Mouse (Mus musculus): ENCODE measurements at regions not wholly inside any gene's neighbourhood (a gene's known extent, or its start where the extent isn't known, plus 50 kb on each side); places are given as distances from the start of the nearest gene placed in this dataset.

- no peak overlapping the region for H3K4me3 ChIP-seq (ENCODE audit: low read depth, low read length)
- no peaks in the 10 kb centered on the region for H3K27me3 ChIP-seq (ENCODE audit: control insufficient read depth, insufficient read depth, low read length)
- H3K9ac ChIP-seq (replicated peaks; ENCODE audit: low read depth, low read length): no peak overlapping the region
- ATAC-seq (ENCODE audit: insufficient read depth, low read depth): no peak
- H3K27ac ChIP-seq (ENCODE audit: low read depth): no peak overlapping the region
- H3K4me1 ChIP-seq (ENCODE audit: control insufficient read depth, insufficient read depth): no peaks in the 10 kb centered on the region
- no peak overlapping the region for H3K4me2 ChIP-seq (ENCODE audit: low read depth, low read length)
- no peak for DNase-seq (ENCODE audit: low spot score)
- WGBS: 59% methylated on average over 2 of the region's 2 CpGs
- no peak for TF ChIP-seq CTCF (IDR thresholded peaks at IDR 0.05; ENCODE audit: low read depth)
- TF ChIP-seq EP300 (IDR thresholded peaks at IDR 0.05; ENCODE audit: low read depth): no peak
- H3K9me3 ChIP-seq (replicated peaks; ENCODE audit: control insufficient read depth, low read length): no peaks in the 10 kb centered on the region
- H3K36me3 ChIP-seq (replicated peaks; ENCODE audit: control insufficient read depth, insufficient read depth, low read length): no peaks in the 10 kb centered on the region
These were observed 55.7 kb upstream of the Ctsc start for GRCm38 (mm10) chr7:88222141-88222540.

GRCm38 (mm10) chr7:88225800-88226199 is 52.1 kb upstream of the Ctsc start:
- ATAC-seq (ENCODE audit: insufficient read depth, low read depth): no peak
- Histone ChIP-seq H3K36me3 (replicated peaks; ENCODE audit: control insufficient read depth, insufficient read depth, low read length) (no peaks in the 10 kb centered on the region), H3K4me2 (ENCODE audit: low read depth, low read length) (no peak overlapping the region), H3K9ac (replicated peaks; ENCODE audit: low read depth, low read length) (no peak overlapping the region), H3K27me3 (ENCODE audit: control insufficient read depth, insufficient read depth, low read length) (no peaks in the 10 kb centered on the region), H3K4me1 (ENCODE audit: control insufficient read depth, insufficient read depth) (no peaks in the 10 kb centered on the region), H3K27ac (ENCODE audit: low read depth) (no peak overlapping the region), H3K4me3 (ENCODE audit: low read depth, low read length) (no peak overlapping the region), H3K9me3 (replicated peaks; ENCODE audit: control insufficient read depth, low read length) (no peaks in the 10 kb centered on the region)
- TF ChIP-seq EP300 (IDR thresholded peaks at IDR 0.05; ENCODE audit: low read depth) (no peak), CTCF (IDR thresholded peaks at IDR 0.05; ENCODE audit: low read depth) (no peak)
- DNase-seq (ENCODE audit: low spot score): no peak
- 83% methylated on average over 1 of the region's 1 CpGs for WGBS

Measured in heart, postnatal 0 days (tissue).